8 mouse cellular contexts compared by ENCODE assay signal in genomic region chr11:100957244-100957643, GRCm38 (mm10). TPM values are rescaled to one million over a fixed set of nuclear protein-coding genes. Genes with fewer than 3 reads are reported as not detected.
DNase-seq lines count a peak whose midpoint lies in the region; ATAC-seq and TF ChIP-seq lines count a peak whose summit lies in the region.

No protein-coding gene starts in this region.

- H3K4me1 ChIP-seq in hindbrain, embryonic 11.5 days (replicated peaks; ENCODE audit: control insufficient read depth, insufficient read depth, low read length), result peaks cover 8% of the 10 kb centered on the region; the same call in 1 of the 2 replicates
- H3K4me1 ChIP-seq in hindbrain, embryonic 12.5 days, result peaks cover 11% of the 10 kb centered on the region
- H3K4me1 ChIP-seq in forebrain, embryonic 12.5 days, result peaks cover 14% of the 10 kb centered on the region
- H3K4me1 ChIP-seq in midbrain, postnatal 0 days (ENCODE audit: insufficient read depth, low read length), result peaks cover 10% of the 10 kb centered on the region; the same call in 1 of the 2 replicates

- H3K4me3 ChIP-seq in hindbrain, embryonic 11.5 days (ENCODE audit: low read depth, low read length), result no peak overlapping the region
- no peak overlapping the region for H3K4me3 ChIP-seq in hindbrain, embryonic 12.5 days
- no peak overlapping the region for H3K4me3 ChIP-seq in forebrain, embryonic 12.5 days (replicated peaks)
- H3K4me3 ChIP-seq in midbrain, postnatal 0 days (ENCODE audit: low read depth, low read length), result no peak overlapping the region

- peaks cover 26% of the 10 kb centered on the region for H3K27me3 ChIP-seq in hindbrain, embryonic 11.5 days (ENCODE audit: control insufficient read depth, insufficient read depth, low read length)
- H3K27me3 ChIP-seq in hindbrain, embryonic 12.5 days, result peaks cover 37% of the 10 kb centered on the region
- peaks cover 53% of the 10 kb centered on the region for H3K27me3 ChIP-seq in forebrain, embryonic 12.5 days
- H3K27me3 ChIP-seq in midbrain, postnatal 0 days (ENCODE audit: insufficient read depth, low read length), result peaks cover 17% of the 10 kb centered on the region

- no peak for ATAC-seq in hindbrain, embryonic 11.5 days (ENCODE audit: low FRiP score)
- ATAC-seq in hindbrain, embryonic 12.5 days (ENCODE audit: low FRiP score), result no peak
- no peak for ATAC-seq in forebrain, embryonic 12.5 days (ENCODE audit: low FRiP score)
- no peak for ATAC-seq in midbrain, postnatal 0 days (ENCODE audit: low FRiP score)

- TF ChIP-seq CTCF in midbrain, postnatal 0 days (IDR thresholded peaks at IDR 0.05), result peak; percentile 91

- DNase-seq in hindbrain, embryonic 11.5 days (ENCODE audit: low spot score), result peak; percentile 96
- peak; percentile 89 for DNase-seq in brain, adult 2 months (ENCODE audit: low read depth, low spot score)
- peak; percentile 68 for DNase-seq in heart, postnatal 25 days (ENCODE audit: low spot score)
- peak; percentile 83 to 91 for DNase-seq in left cerebral cortex, postnatal 10 days (ENCODE audit: extremely low spot score in 1 of 2, low spot score in 2 of 2)
- DNase-seq in midbrain, postnatal 0 days (ENCODE audit: low spot score), result peak; percentile 88
- DNase-seq in spleen, postnatal 4 days (ENCODE audit: low spot score in 2 of 2), result peak; percentile 81 to 94

- H3K27ac ChIP-seq in hindbrain, embryonic 11.5 days (ENCODE audit: low read depth, low read length), result no peak overlapping the region
- no peak overlapping the region for H3K27ac ChIP-seq in hindbrain, embryonic 12.5 days
- 0 out of 2 replicates have a peak overlapping the region, but pooled peaks have one; percentile 13 for H3K27ac ChIP-seq in forebrain, embryonic 12.5 days
- no peak overlapping the region for H3K27ac ChIP-seq in midbrain, postnatal 0 days (ENCODE audit: low read depth, low read length)

- WGBS in hindbrain, embryonic 11.5 days, result 3% methylated on average over 5 of the region's 5 CpGs
- 2% methylated on average over 5 of the region's 5 CpGs for WGBS in hindbrain, embryonic 12.5 days
- WGBS in forebrain, embryonic 12.5 days, result 4% methylated on average over 5 of the region's 5 CpGs
- WGBS in midbrain, postnatal 0 days, result 2% methylated on average over 5 of the region's 5 CpGs

- intact Hi-C loops in heart, postnatal 25 days (cut with DNase I), result loop anchor here (1.0 to 2.0 kb wide), 2 partner anchors 18 to 64 kb away; partner anchors contain the start of gene Stat3
- intact Hi-C loops in left cerebral cortex, postnatal 10 days (cut with DNase I), result loop anchor here (1.0 to 10.0 kb wide), 3 partner anchors 64 to 245 kb away; partner anchors contain the start of genes Hcrt, Hspb9 and Kat2a

- H3K9me3 ChIP-seq in hindbrain, embryonic 11.5 days (ENCODE audit: control insufficient read depth, low read length), result no peaks in the 10 kb centered on the region
- H3K9me3 ChIP-seq in hindbrain, embryonic 12.5 days (replicated peaks), result no peaks in the 10 kb centered on the region
- no peaks in the 10 kb centered on the region for H3K9me3 ChIP-seq in forebrain, embryonic 12.5 days
- no peaks in the 10 kb centered on the region for H3K9me3 ChIP-seq in midbrain, postnatal 0 days (ENCODE audit: low read length)

- no peaks in the 10 kb centered on the region for H3K36me3 ChIP-seq in hindbrain, embryonic 11.5 days (ENCODE audit: control insufficient read depth, insufficient read depth, low read length)
- H3K36me3 ChIP-seq in hindbrain, embryonic 12.5 days, result no peaks in the 10 kb centered on the region
- H3K36me3 ChIP-seq in forebrain, embryonic 12.5 days (replicated peaks), result no peaks in the 10 kb centered on the region
- no peaks in the 10 kb centered on the region for H3K36me3 ChIP-seq in midbrain, postnatal 0 days (ENCODE audit: insufficient read depth, low read length)

- no peak overlapping the region for H3K9ac ChIP-seq in hindbrain, embryonic 11.5 days (ENCODE audit: low read depth, low read length)
- no peak overlapping the region for H3K9ac ChIP-seq in hindbrain, embryonic 12.5 days
- no peak overlapping the region for H3K9ac ChIP-seq in forebrain, embryonic 12.5 days
- H3K9ac ChIP-seq in midbrain, postnatal 0 days (replicated peaks; ENCODE audit: low read length, poor library complexity, severe bottlenecking), result no peak overlapping the region

- no peak overlapping the region for H3K4me2 ChIP-seq in hindbrain, embryonic 11.5 days (replicated peaks; ENCODE audit: low read depth, low read length)
- no peak overlapping the region for H3K4me2 ChIP-seq in hindbrain, embryonic 12.5 days (replicated peaks)
- H3K4me2 ChIP-seq in forebrain, embryonic 12.5 days, result no peak overlapping the region
- no peak overlapping the region for H3K4me2 ChIP-seq in midbrain, postnatal 0 days (ENCODE audit: low read depth, low read length, poor library complexity, severe bottlenecking)

RNA-seq across cellular contexts. Expression of gene Cavin1, which starts 13.4 kb away (rescaled TPM):
- polyA plus RNA-seq in hindbrain, embryonic 11.5 days (2014; fragmentation: Nextera tagmentation; extraction: Ambion mirVana), result 11.9 and 13.2 TPM in 2 replicates
- polyA plus RNA-seq in hindbrain, embryonic 12.5 days (2016; fragmentation: Nextera tagmentation; extraction: Ambion mirVana), result 51.4 and 63.2 TPM in 2 replicates
- polyA plus RNA-seq in forebrain, embryonic 12.5 days (2016; fragmentation: Nextera tagmentation; extraction: Ambion mirVana), result 29.9 and 35.6 TPM in 2 replicates
- 100 to 1,000 TPM; 275 to 277 TPM for total RNA-seq in heart, postnatal 25 days (2021)
- 10 to 100 TPM; 17.9 to 20.9 TPM for total RNA-seq in left cerebral cortex, postnatal 10 days (2021)
- 24.8 and 26.0 TPM in 2 replicates for total RNA-seq in midbrain, postnatal 0 days (2014; rRNA removed)
- polyA plus RNA-seq in midbrain, postnatal 0 days (2015; fragmentation: Nextera tagmentation; extraction: Ambion mirVana), result 46.0 and 47.5 TPM in 2 replicates

RNA-seq across cellular contexts. Expression of gene Stat3, which starts 17.9 kb away (rescaled TPM):
- 25.6 and 33.3 TPM in 2 replicates for polyA plus RNA-seq in hindbrain, embryonic 11.5 days (2014; fragmentation: Nextera tagmentation; extraction: Ambion mirVana)
- polyA plus RNA-seq in hindbrain, embryonic 12.5 days (2016; fragmentation: Nextera tagmentation; extraction: Ambion mirVana), result 41.4 and 47.4 TPM in 2 replicates
- polyA plus RNA-seq in forebrain, embryonic 12.5 days (2016; fragmentation: Nextera tagmentation; extraction: Ambion mirVana), result 30.8 and 34.1 TPM in 2 replicates
- 100 to 1,000 TPM in 1 of 2 experiments, 10 to 100 TPM in 1; 91.3 to 119 TPM for total RNA-seq in heart, postnatal 25 days (2021)
- total RNA-seq in left cerebral cortex, postnatal 10 days (2021), result 10 to 100 TPM; 32.1 to 36.7 TPM
- 37.8 and 47.1 TPM in 2 replicates for total RNA-seq in midbrain, postnatal 0 days (2014; rRNA removed)
- polyA plus RNA-seq in midbrain, postnatal 0 days (2015; fragmentation: Nextera tagmentation; extraction: Ambion mirVana), result 34.2 and 40.8 TPM in 2 replicates

RNA-seq across cellular contexts. Expression of gene Atp6v0a1, which starts 52.0 kb away (rescaled TPM):
- polyA plus RNA-seq in hindbrain, embryonic 11.5 days (2014; fragmentation: Nextera tagmentation; extraction: Ambion mirVana), result 48.5 and 49.3 TPM in 2 replicates
- polyA plus RNA-seq in hindbrain, embryonic 12.5 days (2016; fragmentation: Nextera tagmentation; extraction: Ambion mirVana), result 70.2 and 74.1 TPM in 2 replicates
- polyA plus RNA-seq in forebrain, embryonic 12.5 days (2016; fragmentation: Nextera tagmentation; extraction: Ambion mirVana), result 48.9 and 54.9 TPM in 2 replicates
- total RNA-seq in heart, postnatal 25 days (2021), result 10 to 100 TPM; 84.7 to 87.3 TPM
- total RNA-seq in left cerebral cortex, postnatal 10 days (2021), result 100 to 1,000 TPM; 435 to 454 TPM
- 242 and 247 TPM in 2 replicates for total RNA-seq in midbrain, postnatal 0 days (2014; rRNA removed)
- 204 and 210 TPM in 2 replicates for polyA plus RNA-seq in midbrain, postnatal 0 days (2015; fragmentation: Nextera tagmentation; extraction: Ambion mirVana)
